Mouse (Mus musculus): ENCODE results near the gene Piezo1. TPM values are rescaled to one million over a fixed set of nuclear protein-coding genes. Genes with fewer than 3 reads are reported as not detected.

Piezo1 gene
- total and polyA plus RNA-seq, 2 experiments: 2.2 to 11.1 TPM

DNA sequence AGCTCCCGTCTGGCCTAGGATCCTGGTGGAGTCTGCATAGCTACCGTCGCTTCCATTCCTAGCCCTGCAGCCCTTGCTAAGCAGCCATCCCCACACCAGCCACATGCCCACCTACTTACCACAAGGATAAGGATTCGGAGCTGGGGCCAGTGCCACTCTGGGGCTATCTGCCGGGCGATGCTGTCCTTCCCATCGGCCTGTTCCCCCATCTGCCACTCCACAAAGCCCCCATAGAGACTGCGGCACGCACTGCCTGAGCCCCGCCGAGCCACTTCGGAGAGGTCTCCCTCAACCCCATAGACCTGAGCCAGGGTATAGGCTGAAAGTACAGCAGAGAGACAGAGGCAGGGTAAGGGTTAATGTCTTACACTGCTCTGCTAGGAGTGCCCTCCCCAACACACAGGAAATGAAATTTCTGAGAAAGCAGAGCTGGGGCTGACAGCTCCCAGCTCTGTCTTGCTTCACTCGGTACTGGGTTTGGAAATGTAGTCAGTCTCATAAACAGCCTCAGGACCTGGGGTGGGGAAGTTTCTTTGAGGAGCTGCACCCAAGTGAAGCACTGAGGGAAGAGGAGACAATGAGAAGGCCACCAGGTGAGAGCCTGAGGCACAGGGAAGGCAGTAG is 113.3 kb downstream of the Piezo1 start:
- Histone ChIP-seq H3K36me3 (ENCODE audit: control insufficient read depth, insufficient read depth, low read length) (peaks cover 9% of the 10 kb centered on the region), H3K9ac (ENCODE audit: low read depth, low read length) (no peak overlapping the region), H3K4me3 (ENCODE audit: insufficient read depth, low read depth, low read length) (no peak overlapping the region; the same call in 1 of the 2 replicates), H3K27ac (replicated peaks; ENCODE audit: insufficient read depth, low read depth, low read length) (no peak overlapping the region), H3K79me2 (ENCODE audit: control insufficient read depth, insufficient read depth, low read length) (no peaks in the 10 kb centered on the region), H3K4me1 (ENCODE audit: control insufficient read depth, insufficient read depth, low read length) (peaks cover 3% of the 10 kb centered on the region; the same call in 1 of the 2 replicates), H3K27me3 (ENCODE audit: control insufficient read depth, insufficient read depth, low read length) (no peaks in the 10 kb centered on the region)
- 92% methylated on average over 13 of the region's 13 CpGs for WGBS
- DNase-seq (ENCODE audit: extremely low read depth, low read depth, low spot score): no peak
- TF ChIP-seq CTCF (IDR thresholded peaks at IDR 0.05; ENCODE audit: low read depth, low read length) (no peak), POLR2A (IDR thresholded peaks at IDR 0.05; ENCODE audit: extremely low read depth, insufficient read depth, low read length) (no peak)

DNA sequence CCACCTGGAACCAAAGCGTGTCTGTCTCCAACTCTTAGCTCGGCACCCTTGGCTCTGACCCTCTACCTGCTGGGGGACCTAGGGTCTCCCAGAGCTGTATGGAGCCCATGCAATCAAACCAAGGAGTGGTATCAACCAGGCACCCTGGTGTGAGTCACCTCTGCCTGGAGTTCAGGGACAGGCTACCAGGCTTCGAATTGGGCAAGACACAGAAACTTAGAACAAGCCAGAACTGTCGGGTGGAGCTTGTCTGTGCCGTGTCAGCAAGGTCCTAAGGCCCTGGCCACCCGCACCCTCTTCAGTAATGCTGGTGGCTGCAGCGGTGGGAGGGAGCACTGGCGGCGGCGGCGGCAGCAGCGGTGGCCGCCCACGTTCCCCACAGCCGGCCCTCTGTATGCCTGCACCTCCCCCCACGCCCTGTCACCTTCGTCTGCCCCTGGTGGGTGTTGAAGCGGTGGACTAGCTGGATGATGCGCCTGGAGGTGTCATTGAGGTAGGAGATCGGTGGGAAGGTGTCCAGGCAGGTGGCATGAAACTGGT is 114.5 kb downstream of the Piezo1 start:
- H3K4me1 ChIP-seq (ENCODE audit: control insufficient read depth, insufficient read depth, low read length): no peaks in the 10 kb centered on the region
- H3K36me3 ChIP-seq (ENCODE audit: control insufficient read depth, insufficient read depth, low read length): peaks cover 9% of the 10 kb centered on the region
- no peak overlapping the region for H3K9ac ChIP-seq (ENCODE audit: low read depth, low read length)
- H3K79me2 ChIP-seq (ENCODE audit: control insufficient read depth, insufficient read depth, low read length): no peaks in the 10 kb centered on the region
- no peak for TF ChIP-seq CTCF (IDR thresholded peaks at IDR 0.05; ENCODE audit: low read depth, low read length)
- TF ChIP-seq POLR2A (IDR thresholded peaks at IDR 0.05; ENCODE audit: extremely low read depth, insufficient read depth, low read length): no peak
- WGBS: 92% methylated on average over 20 of the region's 20 CpGs
- H3K27me3 ChIP-seq (ENCODE audit: control insufficient read depth, insufficient read depth, low read length): no peaks in the 10 kb centered on the region
- H3K27ac ChIP-seq (replicated peaks; ENCODE audit: insufficient read depth, low read depth, low read length): no peak overlapping the region
- DNase-seq (ENCODE audit: extremely low read depth, low read depth, low spot score): no peak
- H3K4me3 ChIP-seq (ENCODE audit: insufficient read depth, low read depth, low read length): no peak overlapping the region

DNA sequence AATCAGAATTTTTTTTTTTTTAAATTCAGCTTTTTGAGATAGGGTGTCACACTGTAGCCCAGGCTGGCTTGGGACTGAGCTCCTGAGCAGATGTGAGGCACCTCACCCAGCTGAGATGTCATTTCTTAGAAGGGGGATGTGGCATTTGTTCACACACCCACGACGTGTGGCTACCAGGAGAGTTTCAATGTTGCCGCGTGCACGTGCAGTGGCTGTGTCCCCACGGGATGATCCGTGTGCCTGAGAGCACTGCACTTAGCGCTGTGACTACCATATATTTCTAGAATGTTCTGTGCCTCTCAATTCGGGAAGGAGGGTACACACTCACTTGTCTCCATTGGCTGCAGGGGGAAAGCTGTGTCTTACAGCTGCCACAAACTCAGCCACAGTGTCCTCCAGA is 115.0 kb downstream of the Piezo1 start:
- H3K79me2 ChIP-seq (ENCODE audit: control insufficient read depth, insufficient read depth, low read length): no peaks in the 10 kb centered on the region
- H3K4me3 ChIP-seq (ENCODE audit: insufficient read depth, low read depth, low read length): no peak overlapping the region
- TF ChIP-seq CTCF (IDR thresholded peaks at IDR 0.05; ENCODE audit: low read depth, low read length) (no peak), POLR2A (IDR thresholded peaks at IDR 0.05; ENCODE audit: extremely low read depth, insufficient read depth, low read length) (no peak)
- H3K4me1 ChIP-seq (ENCODE audit: control insufficient read depth, insufficient read depth, low read length): no peaks in the 10 kb centered on the region
- H3K9ac ChIP-seq (ENCODE audit: low read depth, low read length): no peak overlapping the region
- no peak for DNase-seq (ENCODE audit: extremely low read depth, low read depth, low spot score)
- H3K36me3 ChIP-seq (ENCODE audit: control insufficient read depth, insufficient read depth, low read length): peaks cover 9% of the 10 kb centered on the region
- H3K27me3 ChIP-seq (ENCODE audit: control insufficient read depth, insufficient read depth, low read length): no peaks in the 10 kb centered on the region
- WGBS: 98% methylated on average over 9 of the region's 9 CpGs
- no peak overlapping the region for H3K27ac ChIP-seq (replicated peaks; ENCODE audit: insufficient read depth, low read depth, low read length)

DNA sequence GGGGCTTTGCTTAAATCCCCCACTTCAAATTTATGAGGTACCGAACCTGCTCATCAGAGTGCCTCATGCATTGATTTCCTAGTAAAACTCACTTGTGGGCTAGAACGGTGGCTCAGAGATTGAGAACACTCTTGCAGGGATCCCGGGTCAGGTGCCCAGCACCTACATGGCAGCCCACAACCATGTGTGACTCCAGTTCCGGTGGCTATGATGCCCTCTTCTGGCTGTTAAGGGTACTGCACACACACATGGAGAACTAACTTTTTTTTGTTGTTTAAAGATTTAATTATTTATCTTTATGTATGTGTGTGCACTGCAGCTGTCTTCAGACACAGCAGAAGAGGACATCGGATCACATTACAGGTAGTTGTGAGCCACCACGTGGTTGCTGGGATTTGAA is 115.8 kb downstream of the Piezo1 start:
- H3K27me3 ChIP-seq (ENCODE audit: control insufficient read depth, insufficient read depth, low read length): no peaks in the 10 kb centered on the region
- no peak overlapping the region for H3K9ac ChIP-seq (ENCODE audit: low read depth, low read length)
- DNase-seq (ENCODE audit: extremely low read depth, low read depth, low spot score): no peak
- 96% methylated on average over 6 of the region's 6 CpGs for WGBS
- no peak overlapping the region for H3K4me3 ChIP-seq (ENCODE audit: insufficient read depth, low read depth, low read length)
- H3K27ac ChIP-seq (replicated peaks; ENCODE audit: insufficient read depth, low read depth, low read length): no peak overlapping the region
- TF ChIP-seq POLR2A (IDR thresholded peaks at IDR 0.05; ENCODE audit: extremely low read depth, insufficient read depth, low read length) (no peak), CTCF (IDR thresholded peaks at IDR 0.05; ENCODE audit: low read depth, low read length) (peak; percentile 53)
- H3K4me1 ChIP-seq (ENCODE audit: control insufficient read depth, insufficient read depth, low read length): no peaks in the 10 kb centered on the region
- H3K36me3 ChIP-seq (ENCODE audit: control insufficient read depth, insufficient read depth, low read length): peaks cover 9% of the 10 kb centered on the region
- no peaks in the 10 kb centered on the region for H3K79me2 ChIP-seq (ENCODE audit: control insufficient read depth, insufficient read depth, low read length)

DNA sequence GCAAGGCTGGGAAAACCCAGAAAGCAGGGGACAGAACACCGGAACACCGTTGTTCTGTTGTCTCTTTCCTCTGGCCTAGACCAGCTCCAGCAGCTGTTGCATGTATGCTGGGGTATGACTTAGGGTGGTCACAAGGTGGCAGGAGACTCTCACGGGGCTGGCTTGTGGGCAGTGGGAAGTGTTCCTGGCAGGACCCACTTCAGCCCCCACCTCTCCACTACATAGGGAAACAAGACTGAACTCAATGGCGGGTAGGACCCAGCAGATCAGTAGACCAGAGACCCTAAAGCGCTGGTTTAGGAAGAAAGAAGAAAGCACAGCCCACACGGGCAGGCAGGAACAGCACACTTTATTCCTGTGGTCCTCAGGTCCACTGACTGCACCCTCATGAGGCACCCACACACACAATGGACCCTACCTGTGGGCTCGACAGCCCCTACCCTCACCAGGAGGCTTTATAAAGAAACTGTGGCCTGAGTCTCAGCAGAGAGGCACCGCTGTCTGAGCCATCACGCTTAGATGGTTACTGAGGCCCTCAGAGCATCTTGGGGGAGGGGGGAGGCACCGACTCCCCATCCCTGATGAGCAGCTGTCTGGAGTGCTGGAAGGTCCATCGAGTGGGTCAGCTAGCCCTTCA is 117.7 kb downstream of the Piezo1 start:
- DNase-seq (ENCODE audit: extremely low read depth, low read depth, low spot score): no peak
- H3K9ac ChIP-seq (ENCODE audit: low read depth, low read length): no peak overlapping the region
- WGBS: 86% methylated on average over 11 of the region's 11 CpGs
- H3K36me3 ChIP-seq (ENCODE audit: control insufficient read depth, insufficient read depth, low read length): peaks cover 9% of the 10 kb centered on the region
- TF ChIP-seq CTCF (IDR thresholded peaks at IDR 0.05; ENCODE audit: low read depth, low read length) (peak; percentile 31), POLR2A (IDR thresholded peaks at IDR 0.05; ENCODE audit: extremely low read depth, insufficient read depth, low read length) (no peak)
- no peak overlapping the region for H3K4me3 ChIP-seq (ENCODE audit: insufficient read depth, low read depth, low read length)
- H3K79me2 ChIP-seq (ENCODE audit: control insufficient read depth, insufficient read depth, low read length): no peaks in the 10 kb centered on the region
- H3K4me1 ChIP-seq (ENCODE audit: control insufficient read depth, insufficient read depth, low read length): no peaks in the 10 kb centered on the region
- no peaks in the 10 kb centered on the region for H3K27me3 ChIP-seq (ENCODE audit: control insufficient read depth, insufficient read depth, low read length)
- no peak overlapping the region for H3K27ac ChIP-seq (replicated peaks; ENCODE audit: insufficient read depth, low read depth, low read length)
